Mouse (Mus musculus) myocyte (in vitro differentiated cells): ENCODE data around the gene 1700069L16Rik. TPM values are rescaled to one million over a fixed set of nuclear protein-coding genes. Genes with fewer than 3 reads are reported as not detected.
A peak's percentile ranks its signal among the peaks of the same experiment; 100 is the strongest.

Source experiments
- H3K27me3 ChIP-seq: one replicate; pipeline ENCODE4 v1.6.1; 2011; ENCODE audit not compliant: control insufficient read depth, insufficient read depth, insufficient read length
- H3K36me3 ChIP-seq: one replicate; pipeline ENCODE4 v1.6.1; 2011; ENCODE audit not compliant: control insufficient read depth, insufficient read depth
- H3K4me2 ChIP-seq: one replicate; pipeline ENCODE4 v1.6.1; 2011; ENCODE audit warnings: low read depth, control low read depth
- H3K4me3 ChIP-seq: one replicate; pipeline ENCODE4 v1.5.1; 2011; ENCODE audit warnings: mild to moderate bottlenecking, control low read depth, moderate library complexity
- H3K79me2 ChIP-seq: one replicate; pipeline ENCODE4 v1.6.1; 2011; ENCODE audit not compliant: control insufficient read depth, insufficient read depth
- H3ac ChIP-seq: one replicate; pipeline ENCODE4 v1.6.1; 2011; ENCODE audit not compliant: control insufficient read depth, insufficient read length
- CEBPB ChIP-seq: IDR thresholded peaks from 2 replicates; pipeline ENCODE4 v1.6.1; 2011; ENCODE audit warnings: mild to moderate bottlenecking, moderate library complexity; ENCODE audit not compliant: poor library complexity, insufficient read depth, severe bottlenecking
- E2F4 ChIP-seq: IDR thresholded peaks from one replicate; pipeline ENCODE4 v1.6.1; 2011; ENCODE audit warnings: mild to moderate bottlenecking, control low read depth, moderate library complexity; ENCODE audit not compliant: insufficient read depth
- MAX ChIP-seq: IDR thresholded peaks from one replicate; pipeline ENCODE4 v1.6.1; 2011; ENCODE audit warnings: low read depth, mild to moderate bottlenecking, control low read depth
- MYOD1 ChIP-seq, 3 experiments: IDR thresholded peaks; one replicate each; pipeline ENCODE4 v1.6.1; 2011; ENCODE audit warnings: control low read depth in 2 of 3, low read depth in 2 of 3, mild to moderate bottlenecking in 2 of 3, moderate library complexity in 1 of 3; ENCODE audit not compliant: insufficient read length in 2 of 3, control insufficient read depth in 1 of 3
- MYOG ChIP-seq, 3 experiments: IDR thresholded peaks; one replicate each; pipeline ENCODE4 v1.6.1; 2011; ENCODE audit warnings: control low read depth in 2 of 3, low read depth in 2 of 3, mild to moderate bottlenecking in 2 of 3; ENCODE audit not compliant: insufficient read length in 2 of 3, control insufficient read depth in 1 of 3, insufficient read depth in 1 of 3
- POLR2A ChIP-seq: IDR thresholded peaks from one replicate; pipeline ENCODE4 v1.6.1; 2011; ENCODE audit warnings: low read depth, mild to moderate bottlenecking, control low read depth, moderate library complexity; ENCODE audit not compliant: insufficient read length
- POLR2AphosphoS2 ChIP-seq: IDR thresholded peaks from one replicate; pipeline ENCODE4 v1.6.1; 2011; ENCODE audit warnings: low read depth, control low read depth; ENCODE audit not compliant: insufficient read length
- REST ChIP-seq: IDR thresholded peaks from one replicate; pipeline ENCODE4 v1.6.1; 2011; ENCODE audit warnings: mild to moderate bottlenecking, control low read depth, moderate library complexity; ENCODE audit not compliant: insufficient read depth, insufficient read length
- SRF ChIP-seq: IDR thresholded peaks from one replicate; pipeline ENCODE4 v1.6.1; 2011; ENCODE audit warnings: low read depth; ENCODE audit not compliant: control insufficient read depth, insufficient read length
- TCF12 ChIP-seq: IDR thresholded peaks from one replicate; pipeline ENCODE4 v1.6.1; 2011; ENCODE audit warnings: mild to moderate bottlenecking, control low read depth; ENCODE audit not compliant: poor library complexity, insufficient read depth, severe bottlenecking
- TCF3 ChIP-seq: IDR thresholded peaks from one replicate; pipeline ENCODE4 v1.6.1; 2011; ENCODE audit warnings: low read depth, control low read depth; ENCODE audit not compliant: insufficient read length
- USF1 ChIP-seq: IDR thresholded peaks from one replicate; pipeline ENCODE4 v1.6.1; 2011; ENCODE audit warnings: low read depth, mild to moderate bottlenecking, control low read depth, moderate library complexity
- polyA plus RNA-seq: library from polyadenylated mRNA; unstranded; fragments of >200 nt; fragmentation: generic; extraction: Trizol; gene quantifications from one replicate; pipeline ENCODE4 v1.2.1, GENCODE M21; 2012; ENCODE audit warnings: missing spikeins

1700069L16Rik gene
- polyA plus RNA-seq, 1 experiment: not detected

- H3K79me2 ChIP-seq: no peaks in the 10 kb centered on the region
- H3K4me2 ChIP-seq: no peak overlapping the region
- TF ChIP-seq USF1 (no peak), MAX (no peak), REST (no peak), E2F4 (no peak), MYOD1 (IDR thresholded peaks at IDR 0.05; ENCODE audit: control insufficient read depth in 1 of 3, insufficient read length in 2 of 3, low read depth in 2 of 3) (no peak), CEBPB (no peak), MYOG (IDR thresholded peaks at IDR 0.05; ENCODE audit: control insufficient read depth in 1 of 3, insufficient read depth in 1 of 3, insufficient read length in 2 of 3, low read depth in 2 of 3) (no peak), SRF (no peak), TCF12 (no peak)
- no peak overlapping the region for H3K4me3 ChIP-seq
- H3ac ChIP-seq: no peak overlapping the region
- peaks cover 8% of the 10 kb centered on the region for H3K27me3 ChIP-seq
- H3K36me3 ChIP-seq: no peaks in the 10 kb centered on the region
Measured at GRCm38 (mm10) chr5:113678743-113679452, 45.7 kb downstream of the 1700069L16Rik start.

- Histone ChIP-seq H3K4me2 (no peak overlapping the region), H3ac (no peak overlapping the region), H3K36me3 (no peaks in the 10 kb centered on the region), H3K79me2 (no peaks in the 10 kb centered on the region), H3K4me3 (no peak overlapping the region), H3K27me3 (peaks cover 1% of the 10 kb centered on the region)
- TF ChIP-seq POLR2A (no peak), CEBPB (no peak), MYOD1 (IDR thresholded peaks at IDR 0.05; ENCODE audit: control insufficient read depth in 1 of 3, insufficient read length in 2 of 3, low read depth in 2 of 3) (no peak), SRF (no peak), TCF12 (no peak), MAX (no peak), TCF3 (no peak), E2F4 (no peak), REST (no peak), USF1 (no peak), POLR2AphosphoS2 (no peak)
Measured at GRCm38 (mm10) chr5:113677541-113677940, 47.0 kb downstream of the 1700069L16Rik start.

- Histone ChIP-seq H3K36me3 (no peaks in the 10 kb centered on the region), H3K27me3 (no peaks in the 10 kb centered on the region), H3ac (no peak overlapping the region), H3K4me3 (no peak overlapping the region), H3K79me2 (no peaks in the 10 kb centered on the region), H3K4me2 (no peak overlapping the region)
- TF ChIP-seq POLR2AphosphoS2 (no peak), USF1 (no peak)
Measured at GRCm38 (mm10) chr5:113674851-113675250, 49.7 kb downstream of the 1700069L16Rik start.

GRCm38 (mm10) chr5:113672456-113672855 lies 52.1 kb downstream of the 1700069L16Rik start:
- H3K79me2 ChIP-seq: no peaks in the 10 kb centered on the region
- H3K4me3 ChIP-seq: no peak overlapping the region
- no peaks in the 10 kb centered on the region for H3K36me3 ChIP-seq
- H3K27me3 ChIP-seq: no peaks in the 10 kb centered on the region
- TF ChIP-seq CEBPB (no peak), USF1 (no peak), TCF3 (no peak), POLR2A (no peak), POLR2AphosphoS2 (no peak), TCF12 (no peak), MAX (no peak), SRF (no peak), REST (no peak), MYOD1 (IDR thresholded peaks at IDR 0.05; ENCODE audit: control insufficient read depth in 1 of 3, insufficient read length in 2 of 3, low read depth in 2 of 3) (no peak), E2F4 (no peak), MYOG (IDR thresholded peaks at IDR 0.05; ENCODE audit: control insufficient read depth in 1 of 3, insufficient read depth in 1 of 3, insufficient read length in 2 of 3, low read depth in 2 of 3) (no peak)
- H3ac ChIP-seq: no peak overlapping the region
- H3K4me2 ChIP-seq: peak overlapping the region; percentile 24

- Histone ChIP-seq H3ac (no peak overlapping the region), H3K79me2 (no peaks in the 10 kb centered on the region), H3K4me3 (no peak overlapping the region), H3K36me3 (no peaks in the 10 kb centered on the region), H3K27me3 (no peaks in the 10 kb centered on the region), H3K4me2 (no peak overlapping the region)
- TF ChIP-seq TCF3 (no peak), MYOG (IDR thresholded peaks at IDR 0.05; ENCODE audit: control insufficient read depth in 1 of 3, insufficient read depth in 1 of 3, insufficient read length in 2 of 3, low read depth in 2 of 3) (no peak)
Measured at GRCm38 (mm10) chr5:113670597-113670996, 54.0 kb downstream of the 1700069L16Rik start.

GRCm38 (mm10) chr5:113670110-113670509 lies 54.5 kb downstream of the 1700069L16Rik start:
- H3K4me3 ChIP-seq: no peak overlapping the region
- no peak overlapping the region for H3K4me2 ChIP-seq
- H3K79me2 ChIP-seq: no peaks in the 10 kb centered on the region
- no peaks in the 10 kb centered on the region for H3K27me3 ChIP-seq
- no peak overlapping the region for H3ac ChIP-seq
- TF ChIP-seq MYOG (IDR thresholded peaks at IDR 0.05; ENCODE audit: control insufficient read depth in 1 of 3, insufficient read depth in 1 of 3, insufficient read length in 2 of 3, low read depth in 2 of 3) (no peak), POLR2A (no peak), E2F4 (no peak), MAX (no peak), SRF (no peak), TCF3 (no peak), USF1 (no peak), CEBPB (no peak), TCF12 (no peak), POLR2AphosphoS2 (no peak), MYOD1 (IDR thresholded peaks at IDR 0.05; ENCODE audit: control insufficient read depth in 1 of 3, insufficient read length in 2 of 3, low read depth in 2 of 3) (no peak), REST (no peak)
- H3K36me3 ChIP-seq: no peaks in the 10 kb centered on the region
